Mouse (Mus musculus) midbrain, embryonic 11.5 days (tissue): ENCODE measurements around the gene Vmn1r198. TPM values are rescaled to one million over a fixed set of nuclear protein-coding genes. Genes with fewer than 3 reads are reported as not detected.
"Not testable (repeated sequence)": the region's sequence is repeated elsewhere in the genome, so short reads cannot be mapped to it uniquely, and the experiment has no call there.

ENCODE experiments used
- ATAC-seq: fragments of 200-750 bp; cut with Nextera tagmentation; 2 replicates; pipeline ENCODE4 v1.8.0; 2017; ENCODE audit warnings: moderate TSS enrichment, moderate library complexity; ENCODE audit not compliant: low FRiP score
- DNase-seq: peaks from one replicate; pipeline ENCODE4 v3.0.0; 2015; ENCODE audit warnings: low spot score; ENCODE audit errors: missing footprints
- H3K27ac ChIP-seq: fragments of 300-500 bp; sonication (generic); 2 replicates; pipeline ENCODE4 v1.5.1; 2014; ENCODE audit warnings: low read depth, low read length
- H3K27me3 ChIP-seq: fragments of 300-500 bp; sonication (generic); 2 replicates; pipeline ENCODE4 v1.6.1; 2014; ENCODE audit warnings: mild to moderate bottlenecking, low read length, moderate library complexity, mixed read lengths; ENCODE audit not compliant: control insufficient read depth, insufficient read depth
- H3K36me3 ChIP-seq: fragments of 300-500 bp; sonication (generic); 2 replicates; pipeline ENCODE4 v1.6.1; 2014; ENCODE audit warnings: mild to moderate bottlenecking, low read length, moderate library complexity, mixed read lengths; ENCODE audit not compliant: control insufficient read depth, insufficient read depth
- H3K4me1 ChIP-seq: fragments of 300-500 bp; sonication (generic); 2 replicates; pipeline ENCODE4 v1.6.1; 2014; ENCODE audit warnings: low read length; ENCODE audit not compliant: control insufficient read depth, insufficient read depth
- H3K4me2 ChIP-seq: fragments of 300-500 bp; sonication (generic); 2 replicates; pipeline ENCODE4 v1.6.1; 2014; ENCODE audit warnings: mild to moderate bottlenecking, moderate library complexity
- H3K4me3 ChIP-seq: fragments of 300-500 bp; sonication (generic); 2 replicates; pipeline ENCODE4 v1.5.1; 2014; ENCODE audit warnings: low read depth, low read length
- H3K9ac ChIP-seq: fragments of 300-500 bp; sonication (generic); 2 replicates; pipeline ENCODE4 v1.6.1; 2014; ENCODE audit warnings: low read length
- H3K9me3 ChIP-seq: fragments of 300-500 bp; sonication (generic); 2 replicates; pipeline ENCODE4 v1.6.1; 2016; ENCODE audit warnings: low read length; ENCODE audit not compliant: control insufficient read depth
- WGBS: fragments of 180-500 bp; shearing (Covaris S2); extraction: QIAGEN DNeasy Blood & Tissue Kit; methylation state at CpG from one replicate; pipeline ENCODE4 v1.1.7; 2014; 5-methylcytosine and 5-hydroxymethylcytosine counted together
- polyA plus RNA-seq: library from polyadenylated mRNA; unstranded; fragments of >200 nt; fragmentation: Nextera tagmentation; extraction: Ambion mirVana; gene quantifications from 2 replicates; pipeline ENCODE4 v1.2.1, GENCODE M21; 2014

The Vmn1r198 gene
- polyA plus RNA-seq, result not detected in 2 replicates

DNA sequence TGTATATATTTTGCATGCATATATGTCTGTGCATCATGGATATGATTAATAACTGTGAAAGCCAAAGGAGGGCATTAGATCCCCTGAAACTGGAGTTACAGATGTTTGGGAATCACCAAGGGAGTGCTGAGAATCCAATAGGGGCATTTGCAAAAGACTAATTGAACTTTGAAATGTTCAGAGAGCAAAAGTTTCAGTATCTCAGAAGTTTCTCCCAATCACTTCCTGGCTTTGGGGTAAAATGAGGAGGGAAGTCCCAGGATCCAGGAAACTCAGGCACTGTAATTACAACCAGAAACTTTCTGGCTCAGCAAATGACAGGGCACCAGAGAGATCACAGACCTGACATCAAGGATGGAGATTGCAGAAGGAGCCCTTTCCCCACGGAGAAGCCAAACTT lies at the start of gene Vmn1r198:
Gene Vmn1r198 (plus strand): TSS at position 301 of the 400 bp plus-strand sequence.
- no peaks in the 10 kb centered on the region for H3K9me3 ChIP-seq
- DNase-seq, result no peak
- WGBS, result 71% methylated on average over 1 of the region's 1 CpGs
- no peak within 1 kb of the TSS for H3K4me2 ChIP-seq
- no peak within 1 kb of the TSS for H3K27ac ChIP-seq
- H3K4me1 ChIP-seq, result no peaks in the 10 kb centered on the region
- ATAC-seq, result no peak
- no peak within 1 kb of the TSS for H3K9ac ChIP-seq
- H3K36me3 ChIP-seq, result no peaks in the 10 kb centered on the region
- no peaks in the 10 kb centered on the region for H3K27me3 ChIP-seq
- no peak within 1 kb of the TSS for H3K4me3 ChIP-seq

DNA sequence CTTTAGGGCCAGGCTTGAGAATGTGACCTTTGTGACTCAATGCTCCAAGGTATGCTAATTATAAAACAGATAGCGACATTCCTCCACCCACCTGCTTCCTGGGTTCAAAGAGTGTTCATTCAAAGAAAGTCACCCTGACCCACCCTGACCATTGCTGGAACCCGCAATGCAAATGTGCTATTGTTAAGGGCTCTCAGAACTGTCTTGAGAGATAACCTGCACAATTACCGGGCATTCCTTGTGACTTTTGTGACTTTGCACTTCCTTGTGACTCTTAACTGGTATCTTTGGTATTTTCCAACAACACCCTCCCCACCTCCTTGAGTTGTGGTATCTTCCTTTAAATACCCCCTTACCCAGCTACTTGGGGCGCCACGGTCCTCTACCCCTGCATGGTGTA lies 42.1 kb upstream of the Vmn1r198 start:
- not testable (repeated sequence) for H3K27ac ChIP-seq, H3K4me3 ChIP-seq, H3K36me3 ChIP-seq, ATAC-seq, H3K4me2 ChIP-seq, H3K9ac ChIP-seq, H3K4me1 ChIP-seq, H3K27me3 ChIP-seq, H3K9me3 ChIP-seq, DNase-seq
- WGBS, result 91% methylated on average over 5 of the region's 5 CpGs

DNA sequence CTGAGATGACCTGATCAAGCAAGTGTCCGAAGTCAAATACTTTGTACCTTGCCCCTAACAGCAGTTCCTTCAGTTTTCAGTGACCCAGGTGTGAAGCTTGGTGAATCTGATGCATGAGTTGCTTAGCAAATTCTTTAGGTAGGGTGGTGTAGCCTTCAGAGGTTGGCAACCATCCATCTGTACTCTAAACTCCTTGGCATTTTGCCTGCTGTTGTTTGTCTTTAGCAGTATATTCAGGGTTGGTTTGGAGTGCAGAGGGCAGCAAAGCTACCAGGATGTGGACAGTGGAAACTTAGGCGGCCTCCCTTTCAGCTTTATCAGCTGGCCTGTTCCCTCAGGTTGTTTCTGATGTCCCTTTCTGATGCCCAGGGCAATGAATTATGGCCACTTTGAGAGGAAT lies 34.8 kb upstream of the Vmn1r198 start:
- DNase-seq (no peak), ATAC-seq (no peak)
- no peak overlapping the region for H3K4me3 ChIP-seq
- H3K4me1 ChIP-seq, result no peaks in the 10 kb centered on the region
- no peaks in the 10 kb centered on the region for H3K27me3 ChIP-seq
- no peaks in the 10 kb centered on the region for H3K9me3 ChIP-seq
- no peak overlapping the region for H3K4me2 ChIP-seq
- H3K36me3 ChIP-seq, result no peaks in the 10 kb centered on the region
- no peak overlapping the region for H3K9ac ChIP-seq
- H3K27ac ChIP-seq, result no peak overlapping the region
- 87% methylated on average over 2 of the region's 2 CpGs for WGBS

DNA sequence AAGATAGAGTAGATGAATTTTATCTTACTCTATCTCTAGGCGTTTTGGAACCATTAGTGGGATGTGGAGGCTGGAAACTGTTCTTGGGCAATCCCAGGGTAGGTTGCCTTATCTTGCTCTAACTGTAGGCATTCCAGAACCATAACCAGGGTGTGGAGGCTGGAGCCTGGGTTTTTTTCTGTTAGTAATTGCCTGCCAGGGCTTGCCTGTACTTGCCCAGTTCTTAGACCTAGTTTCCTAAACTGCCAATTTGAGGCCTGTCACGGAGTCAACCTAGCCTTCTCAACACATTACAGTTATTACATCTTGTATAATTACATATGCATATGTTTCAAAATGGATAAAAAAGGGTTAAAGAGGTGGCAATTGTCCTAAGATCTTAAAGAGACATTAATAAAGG lies 32.8 kb upstream of the Vmn1r198 start:
- DNase-seq (no peak), ATAC-seq (no peak)
- H3K27ac ChIP-seq, result no peak overlapping the region
- no peaks in the 10 kb centered on the region for H3K36me3 ChIP-seq
- H3K9me3 ChIP-seq, result no peaks in the 10 kb centered on the region
- H3K9ac ChIP-seq, result no peak overlapping the region
- H3K4me1 ChIP-seq, result no peaks in the 10 kb centered on the region
- H3K27me3 ChIP-seq, result no peaks in the 10 kb centered on the region
- H3K4me3 ChIP-seq, result no peak overlapping the region
- H3K4me2 ChIP-seq, result no peak overlapping the region
- WGBS, result 86% methylated on average over 2 of the region's 2 CpGs

DNA sequence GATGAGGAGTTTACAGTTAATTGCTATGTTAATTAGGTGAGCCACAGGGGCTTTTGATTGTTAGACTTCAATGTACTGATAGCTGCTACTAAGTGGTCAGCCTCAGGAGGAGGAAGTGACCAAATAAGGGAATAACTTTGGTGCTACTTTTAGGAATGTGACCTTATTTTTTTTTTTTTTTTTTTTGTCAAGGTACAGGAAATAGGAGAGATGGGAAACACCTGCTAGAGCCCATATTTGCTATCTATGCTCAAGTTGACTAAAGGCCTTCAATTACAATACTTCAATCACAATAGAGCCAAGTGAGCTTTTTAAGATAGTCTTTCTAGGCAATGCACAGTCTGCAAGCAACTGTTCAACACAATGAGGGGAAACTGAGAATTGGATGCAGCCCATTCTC lies 30.1 kb upstream of the Vmn1r198 start:
- Histone ChIP-seq H3K4me2 (no peak overlapping the region), H3K4me3 (no peak overlapping the region), H3K27ac (no peak overlapping the region), H3K36me3 (no peaks in the 10 kb centered on the region), H3K4me1 (no peaks in the 10 kb centered on the region), H3K9me3 (no peaks in the 10 kb centered on the region), H3K9ac (no peak overlapping the region), H3K27me3 (no peaks in the 10 kb centered on the region)
- no peak for DNase-seq
- no peak for ATAC-seq

DNA sequence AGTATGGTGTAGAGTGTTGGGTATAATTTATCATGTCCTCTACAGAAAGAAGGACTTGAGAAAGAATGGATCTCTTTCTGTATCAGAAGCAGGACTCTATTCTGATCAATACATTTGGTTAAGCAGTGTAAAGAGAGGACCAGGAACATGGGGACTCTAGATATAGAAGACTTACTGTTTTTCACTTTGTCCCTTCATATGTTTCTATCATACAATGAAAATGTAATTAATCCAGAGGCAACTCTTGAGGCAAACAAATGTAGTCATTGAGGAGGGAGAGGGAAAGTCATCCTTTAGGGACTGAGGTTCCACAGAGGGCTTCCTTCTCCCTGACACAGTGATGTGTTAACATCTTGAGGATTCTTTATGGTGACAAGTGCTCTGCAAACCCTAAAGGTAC lies 25.9 kb upstream of the Vmn1r198 start, which contains the start of gene Vmn1r197:
Gene Vmn1r197 (plus strand): TSS at position 301 of the 400 bp plus-strand sequence.
- no peak within 1 kb of the TSS for H3K4me2 ChIP-seq
- no peak for ATAC-seq
- no peaks in the 10 kb centered on the region for H3K9me3 ChIP-seq
- H3K9ac ChIP-seq, result no peak within 1 kb of the TSS
- no peak for DNase-seq
- H3K4me1 ChIP-seq, result no peaks in the 10 kb centered on the region
- no peaks in the 10 kb centered on the region for H3K36me3 ChIP-seq
- no peak within 1 kb of the TSS for H3K27ac ChIP-seq
- no peaks in the 10 kb centered on the region for H3K27me3 ChIP-seq
- H3K4me3 ChIP-seq, result no peak within 1 kb of the TSS

DNA sequence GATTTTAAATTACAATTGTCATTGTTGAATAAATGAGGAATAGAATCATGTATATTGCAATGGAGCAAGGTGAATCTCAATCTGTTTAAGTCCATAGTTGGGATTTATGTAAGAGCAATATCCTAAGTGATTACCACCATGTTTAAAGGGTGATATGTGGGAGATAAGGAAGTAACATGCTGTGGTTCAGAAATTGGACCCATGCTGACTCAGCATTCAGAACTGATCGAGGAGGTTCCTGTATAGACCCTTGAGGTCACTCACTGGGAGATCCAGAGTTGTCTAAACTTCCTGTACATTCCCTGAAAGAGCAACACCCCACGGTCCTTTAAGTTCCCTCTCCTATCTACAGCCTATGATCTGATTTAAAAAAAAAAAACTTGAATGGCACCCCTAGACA lies 16.9 kb upstream of the Vmn1r198 start:
- DNase-seq (no peak), ATAC-seq (no peak)
- Histone ChIP-seq H3K27ac (no peak overlapping the region), H3K4me2 (no peak overlapping the region), H3K36me3 (no peaks in the 10 kb centered on the region), H3K27me3 (no peaks in the 10 kb centered on the region), H3K4me1 (no peaks in the 10 kb centered on the region), H3K9ac (no peak overlapping the region), H3K4me3 (no peak overlapping the region), H3K9me3 (no peaks in the 10 kb centered on the region)
- WGBS, result 91% methylated on average over 2 of the region's 2 CpGs

DNA sequence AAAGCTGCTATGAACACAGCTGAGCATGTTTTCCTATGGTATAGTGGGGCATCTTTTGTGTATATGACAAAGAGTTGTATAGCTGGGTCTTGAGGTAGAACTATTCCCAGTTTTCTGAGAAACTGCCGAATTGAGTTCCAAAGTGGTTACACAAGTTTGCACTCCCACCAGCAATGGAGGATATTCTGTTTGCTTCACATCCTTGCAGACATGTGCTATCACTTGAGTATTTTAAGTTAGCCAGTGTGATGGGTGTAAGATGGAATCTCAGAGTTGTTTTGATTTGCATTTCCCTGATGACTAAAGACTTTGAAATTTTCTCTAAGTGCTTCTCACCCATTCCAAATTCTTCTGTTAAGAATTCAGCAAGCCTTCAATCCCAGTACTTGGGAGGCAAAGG lies 14.6 kb upstream of the Vmn1r198 start:
- H3K4me1 ChIP-seq, result no peaks in the 10 kb centered on the region
- no peaks in the 10 kb centered on the region for H3K27me3 ChIP-seq
- H3K36me3 ChIP-seq, result no peaks in the 10 kb centered on the region
- no peak overlapping the region for H3K9ac ChIP-seq
- no peaks in the 10 kb centered on the region for H3K9me3 ChIP-seq
- ATAC-seq (no peak), DNase-seq (no peak)
- 95% methylated on average over 1 of the region's 1 CpGs for WGBS
- no peak overlapping the region for H3K4me2 ChIP-seq
- no peak overlapping the region for H3K27ac ChIP-seq
- no peak overlapping the region for H3K4me3 ChIP-seq

DNA sequence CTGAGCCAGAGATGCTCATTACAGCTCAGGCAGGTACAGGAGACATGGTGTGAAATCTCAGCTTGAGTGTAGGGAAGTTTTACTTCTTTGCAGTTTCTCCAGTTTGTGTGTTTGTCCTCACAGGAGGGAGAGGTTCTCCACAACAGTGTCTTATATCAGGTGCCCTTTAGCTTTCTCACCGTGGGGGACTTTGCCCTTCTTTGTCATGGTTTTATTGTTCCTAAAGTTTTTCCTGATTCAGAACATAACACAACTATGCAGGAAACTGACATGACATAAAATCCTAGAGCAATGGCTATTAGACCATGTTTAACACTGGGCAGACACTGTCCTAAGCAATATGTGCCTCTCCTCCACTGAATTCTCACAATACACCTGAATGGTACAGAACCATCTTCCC lies 649 bp downstream of the Vmn1r198 start:
- no peak overlapping the region for H3K27ac ChIP-seq
- no peak for ATAC-seq
- WGBS, result 93% methylated on average over 1 of the region's 1 CpGs
- no peak overlapping the region for H3K4me3 ChIP-seq
- no peak overlapping the region for H3K9ac ChIP-seq
- H3K4me1 ChIP-seq, result no peaks in the 10 kb centered on the region
- no peak for DNase-seq
- H3K9me3 ChIP-seq, result no peaks in the 10 kb centered on the region
- no peak overlapping the region for H3K4me2 ChIP-seq
- H3K27me3 ChIP-seq, result no peaks in the 10 kb centered on the region
- no peaks in the 10 kb centered on the region for H3K36me3 ChIP-seq

DNA sequence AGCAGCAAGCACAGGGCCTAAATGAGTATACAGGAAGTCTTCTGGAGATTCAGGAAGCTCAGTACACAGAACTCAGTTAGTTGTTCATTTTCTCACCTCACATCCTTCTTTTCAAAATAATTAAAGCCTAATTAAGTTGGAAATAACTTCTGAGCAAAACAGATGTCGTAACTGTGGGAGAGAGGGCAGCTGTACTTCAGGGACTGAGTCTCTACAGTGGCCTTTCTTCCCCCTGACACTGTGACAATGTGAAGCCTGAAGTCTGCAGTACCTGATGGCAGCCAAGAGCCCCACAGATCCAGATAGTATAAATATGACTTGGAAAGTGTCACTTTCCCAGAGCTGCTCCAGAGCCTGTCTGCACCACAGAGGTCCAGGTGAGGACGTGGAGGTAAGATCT lies 29.4 kb downstream of the Vmn1r198 start, which contains the start of gene Vmn1r199:
Gene Vmn1r199 (plus strand): TSS at position 301 of the 400 bp plus-strand sequence.
- no peaks in the 10 kb centered on the region for H3K27me3 ChIP-seq
- H3K9me3 ChIP-seq, result no peaks in the 10 kb centered on the region
- ATAC-seq, result no peak
- H3K4me2 ChIP-seq, result no peak within 1 kb of the TSS
- no peaks in the 10 kb centered on the region for H3K36me3 ChIP-seq
- no peaks in the 10 kb centered on the region for H3K4me1 ChIP-seq
- no peak within 1 kb of the TSS for H3K4me3 ChIP-seq
- H3K27ac ChIP-seq, result no peak within 1 kb of the TSS
- no peak for DNase-seq
- WGBS, result 85% methylated on average over 2 of the region's 2 CpGs
- no peak within 1 kb of the TSS for H3K9ac ChIP-seq
